Mouse (Mus musculus): ENCODE results near the gene Ccr4.

DNA sequence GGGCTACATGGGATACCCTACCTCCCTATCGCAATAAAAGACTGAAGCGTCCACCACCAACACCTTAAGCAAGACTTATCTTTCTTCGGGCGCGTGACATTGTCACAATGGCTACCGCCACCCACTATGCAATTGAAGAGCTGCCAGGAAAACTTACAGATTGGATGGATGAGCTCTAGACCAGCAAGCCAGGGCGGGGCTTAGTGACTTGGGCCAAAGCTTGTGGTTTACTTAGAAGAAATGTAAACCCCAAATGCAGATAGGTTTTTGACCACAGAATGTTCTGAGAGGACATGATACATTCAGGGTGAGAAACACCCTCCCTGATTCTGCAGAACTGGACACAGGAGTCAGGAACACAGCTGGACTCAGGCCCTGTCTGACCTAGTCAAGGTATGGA is 3.6 kb downstream of the Ccr4 start:
- TF ChIP-seq CTCF (IDR thresholded peaks at IDR 0.05; ENCODE audit: extremely low read depth, insufficient read length, insufficient replicate concordance, low read depth, low read length) (no peak), POLR2A (IDR thresholded peaks at IDR 0.05; ENCODE audit: low read depth, low read length) (no peak)
